Mouse (Mus musculus) limb, embryonic 11.5 days (tissue): ENCODE data around the gene Fam102a. TPM values are rescaled to one million over a fixed set of nuclear protein-coding genes. Genes with fewer than 3 reads are reported as not detected.

Experiments used
- ATAC-seq: fragments of 200-750 bp; cut with Nextera tagmentation; 2 replicates; pipeline ENCODE4 v1.8.0; 2017; ENCODE audit warnings: low read depth; ENCODE audit not compliant: insufficient number of reproducible peaks, low FRiP score, low TSS enrichment
- DNase-seq: peaks from one replicate; pipeline ENCODE4 v3.0.0-alpha.2; 2015; ENCODE audit warnings: low spot score
- H3K27ac ChIP-seq: fragments of 300-500 bp; sonication (generic); replicated peaks from 2 replicates; pipeline ENCODE4 v1.5.1; 2014; ENCODE audit warnings: low read depth, mild to moderate bottlenecking, low read length
- H3K27me3 ChIP-seq: fragments of 300-500 bp; sonication (generic); 2 replicates; pipeline ENCODE4 v1.6.1; 2014; ENCODE audit warnings: mild to moderate bottlenecking, low read length, mixed read lengths; ENCODE audit not compliant: control insufficient read depth, insufficient read depth
- H3K36me3 ChIP-seq: fragments of 300-500 bp; sonication (generic); 2 replicates; pipeline ENCODE4 v1.6.1; 2014; ENCODE audit warnings: mild to moderate bottlenecking, low read length, moderate library complexity, mixed read lengths; ENCODE audit not compliant: control insufficient read depth, insufficient read depth
- H3K4me1 ChIP-seq: fragments of 300-500 bp; sonication (generic); 2 replicates; pipeline ENCODE4 v1.6.1; 2014; ENCODE audit warnings: low read length, mixed read lengths; ENCODE audit not compliant: control insufficient read depth, insufficient read depth
- H3K4me2 ChIP-seq: fragments of 300-500 bp; sonication (generic); 2 replicates; pipeline ENCODE4 v1.6.1; 2014; ENCODE audit warnings: low read depth, mild to moderate bottlenecking, moderate library complexity; ENCODE audit not compliant: severe bottlenecking
- H3K4me3 ChIP-seq: fragments of 300-500 bp; sonication (generic); 2 replicates; pipeline ENCODE4 v1.5.1; 2014; ENCODE audit warnings: low read depth, low read length
- H3K9ac ChIP-seq: fragments of 300-500 bp; sonication (generic); 2 replicates; pipeline ENCODE4 v1.6.1; 2014; ENCODE audit warnings: mild to moderate bottlenecking, low read length
- H3K9me3 ChIP-seq: fragments of 300-500 bp; sonication (generic); 2 replicates; pipeline ENCODE4 v1.6.1; 2016; ENCODE audit warnings: low read length; ENCODE audit not compliant: control insufficient read depth
- WGBS: fragments of 180-500 bp; shearing (Covaris S2); extraction: QIAGEN DNeasy Blood & Tissue Kit; methylation state at CpG from one replicate; pipeline ENCODE4 v1.1.7; 2014; 5-methylcytosine and 5-hydroxymethylcytosine counted together
- polyA plus RNA-seq: library from polyadenylated mRNA; unstranded; fragments of >200 nt; fragmentation: Nextera tagmentation; extraction: Ambion mirVana; gene quantifications from 2 replicates; pipeline ENCODE4 v1.2.1, GENCODE M21; 2014

Fam102a gene
- polyA plus RNA-seq, 1 experiment from 2014 or later, result 9.8 TPM

- H3K4me2 ChIP-seq, result peak overlapping the region; percentile 84
- peak overlapping the region; percentile 72 for H3K4me3 ChIP-seq
- 7% methylated on average over 34 of the region's 34 CpGs for WGBS
- 0 out of 2 replicates have a peak overlapping the region, but pooled peaks have one; percentile 38 for H3K27ac ChIP-seq
- DNase-seq (peak; percentile 74), ATAC-seq (peak; percentile 37)
- peaks cover 27% of the 10 kb centered on the region for H3K4me1 ChIP-seq
- H3K27me3 ChIP-seq, result no peaks in the 10 kb centered on the region
- H3K36me3 ChIP-seq, result peaks cover 3% of the 10 kb centered on the region; the same call in 1 of the 2 replicates
- no peaks in the 10 kb centered on the region for H3K9me3 ChIP-seq
- H3K9ac ChIP-seq, result peak overlapping the region; percentile 79
Observed at GRCm38 (mm10) chr2:32607262-32607947, 72.3 kb downstream of the Fam102a start.

GRCm38 (mm10) chr2:32608141-32608777, 73.1 kb downstream of the Fam102a start:
- peak overlapping the region; percentile 72 for H3K4me3 ChIP-seq
- H3K27ac ChIP-seq, result peak overlapping the region; percentile 39; the same call in 1 of the 2 replicates
- H3K9ac ChIP-seq, result 0 out of 2 replicates have a peak overlapping the region, but pooled peaks have one; percentile 4
- DNase-seq (peak; percentile 73), ATAC-seq (peak; percentile 20; the same call in 1 of the 2 replicates)
- peak overlapping the region; percentile 44 for H3K4me2 ChIP-seq
- no peaks in the 10 kb centered on the region for H3K27me3 ChIP-seq
- 2% methylated on average over 25 of the region's 25 CpGs for WGBS
- H3K9me3 ChIP-seq, result no peaks in the 10 kb centered on the region
- H3K4me1 ChIP-seq, result peaks cover 27% of the 10 kb centered on the region
- H3K36me3 ChIP-seq, result peaks cover 3% of the 10 kb centered on the region; the same call in 1 of the 2 replicates

- no peaks in the 10 kb centered on the region for H3K9me3 ChIP-seq
- WGBS, result 33% methylated on average over 18 of the region's 18 CpGs
- DNase-seq, result peak; percentile 37
- peak overlapping the region; percentile 39 for H3K27ac ChIP-seq
- ATAC-seq, result no peak
- no peak overlapping the region for H3K9ac ChIP-seq
- H3K4me2 ChIP-seq, result peak overlapping the region; percentile 44
- peak overlapping the region; percentile 72 for H3K4me3 ChIP-seq
- peaks cover 27% of the 10 kb centered on the region for H3K4me1 ChIP-seq
- H3K36me3 ChIP-seq, result peaks cover 3% of the 10 kb centered on the region; the same call in 1 of the 2 replicates
- no peaks in the 10 kb centered on the region for H3K27me3 ChIP-seq
Observed at GRCm38 (mm10) chr2:32608778-32609435, 73.8 kb downstream of the Fam102a start.

DNA sequence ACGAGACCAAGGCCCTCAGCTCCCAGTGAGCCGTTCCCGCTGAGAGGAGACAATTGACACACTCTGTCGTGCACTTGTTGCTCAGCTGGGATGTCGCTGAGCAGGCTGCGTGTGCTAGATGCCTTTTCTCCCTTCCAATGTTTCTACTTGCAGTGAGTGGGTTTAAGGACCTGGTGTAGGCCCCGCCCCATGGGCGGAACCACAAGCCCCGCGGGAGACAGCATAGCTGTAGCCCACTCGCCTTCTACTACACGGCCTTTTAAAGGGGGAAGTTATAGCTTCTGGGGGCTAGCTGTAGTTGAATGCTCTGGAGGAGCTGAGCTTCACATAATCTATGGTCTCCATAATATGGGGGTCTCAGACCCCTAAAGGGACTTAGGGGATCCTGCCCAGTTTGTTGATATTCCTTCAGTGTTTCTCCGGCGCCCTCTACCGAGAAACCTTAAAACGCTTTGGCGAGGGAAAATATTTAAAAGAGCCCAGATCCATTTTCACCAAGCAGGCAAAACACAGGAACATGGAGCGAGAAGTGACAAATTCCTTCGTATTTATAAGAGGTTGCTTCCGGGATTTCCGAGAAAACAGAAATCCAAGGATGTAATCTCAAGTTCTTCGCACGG, 75.6 kb downstream of the Fam102a start:
- no peak overlapping the region for H3K9ac ChIP-seq
- peak overlapping the region; percentile 48 for H3K4me2 ChIP-seq
- ATAC-seq (no peak), DNase-seq (peak; percentile 67)
- peaks cover 27% of the 10 kb centered on the region for H3K4me1 ChIP-seq
- H3K4me3 ChIP-seq, result peak overlapping the region; percentile 25
- H3K9me3 ChIP-seq, result no peaks in the 10 kb centered on the region
- WGBS, result 21% methylated on average over 23 of the region's 23 CpGs
- H3K27me3 ChIP-seq, result no peaks in the 10 kb centered on the region
- peaks cover 9% of the 10 kb centered on the region; the same call in 1 of the 2 replicates for H3K36me3 ChIP-seq
- no peak overlapping the region for H3K27ac ChIP-seq

DNA sequence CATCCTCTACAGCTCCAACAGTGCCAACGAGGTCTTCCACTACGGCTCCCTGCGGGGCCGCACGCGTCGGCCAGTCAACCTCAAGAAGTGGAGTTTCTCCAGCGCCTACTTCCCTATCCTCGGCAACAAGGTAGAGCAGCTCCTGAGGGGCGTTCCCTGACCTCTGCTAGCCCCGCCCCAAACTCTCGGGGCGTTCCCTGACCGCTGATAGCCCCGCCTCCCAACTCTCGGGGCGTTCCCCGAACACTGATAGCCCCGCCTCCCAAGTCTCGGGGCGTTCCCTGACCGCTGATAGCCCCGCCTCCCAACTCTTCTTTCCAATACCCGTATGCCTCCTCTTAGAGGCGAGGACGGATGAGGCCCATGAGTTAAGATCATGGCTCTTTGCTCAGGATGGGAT, 77.1 kb downstream of the Fam102a start:
- WGBS, result 64% methylated on average over 26 of the region's 26 CpGs
- DNase-seq, result no peak

GRCm38 (mm10) chr2:32617109-32617508, 82.0 kb downstream of the Fam102a start:
- WGBS, result 93% methylated on average over 1 of the region's 1 CpGs
- Histone ChIP-seq H3K27me3 (no peaks in the 10 kb centered on the region), H3K4me3 (no peak overlapping the region), H3K4me2 (no peak overlapping the region), H3K36me3 (peaks cover 12% of the 10 kb centered on the region; the same call in 1 of the 2 replicates), H3K9me3 (no peaks in the 10 kb centered on the region), H3K4me1 (peaks cover 30% of the 10 kb centered on the region), H3K27ac (no peak overlapping the region), H3K9ac (no peak overlapping the region)
- DNase-seq (no peak), ATAC-seq (no peak)

More for the DNA sequence above, 77.1 kb downstream of the Fam102a start:
- H3K4me1 ChIP-seq, result peaks cover 26% of the 10 kb centered on the region
- no peak for ATAC-seq
- H3K27ac ChIP-seq, result no peak overlapping the region
- H3K9me3 ChIP-seq, result no peaks in the 10 kb centered on the region
- no peak overlapping the region for H3K4me2 ChIP-seq
- no peaks in the 10 kb centered on the region for H3K27me3 ChIP-seq
- no peak overlapping the region for H3K9ac ChIP-seq
- peaks cover 12% of the 10 kb centered on the region; the same call in 1 of the 2 replicates for H3K36me3 ChIP-seq
- no peak overlapping the region for H3K4me3 ChIP-seq

DNA sequence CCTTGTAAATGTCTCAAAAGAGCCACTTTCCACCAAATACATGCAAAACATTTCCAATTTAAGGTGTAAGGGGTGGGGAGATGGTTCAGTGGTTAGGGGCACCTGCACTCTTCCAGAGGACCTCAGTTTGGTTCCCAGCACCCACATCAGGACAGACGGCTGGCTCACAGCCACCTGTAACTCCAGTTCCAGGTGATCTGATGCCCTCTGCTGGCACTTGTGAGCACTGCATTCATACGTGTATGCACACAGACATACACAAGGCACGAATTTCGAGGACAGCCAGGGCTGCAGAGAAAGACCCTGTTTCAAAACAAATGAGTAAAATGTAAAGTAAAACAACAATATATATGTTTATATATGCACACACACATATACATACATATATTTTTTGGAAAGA, 82.5 kb downstream of the Fam102a start:
- Histone ChIP-seq H3K4me3 (no peak overlapping the region), H3K4me2 (no peak overlapping the region), H3K36me3 (peaks cover 10% of the 10 kb centered on the region; the same call in 1 of the 2 replicates), H3K27ac (no peak overlapping the region), H3K4me1 (peaks cover 30% of the 10 kb centered on the region), H3K9ac (no peak overlapping the region), H3K27me3 (no peaks in the 10 kb centered on the region), H3K9me3 (no peaks in the 10 kb centered on the region)
- ATAC-seq (no peak), DNase-seq (no peak)
- WGBS, result 97% methylated on average over 4 of the region's 4 CpGs

- Histone ChIP-seq H3K4me1 (peaks cover 30% of the 10 kb centered on the region), H3K9me3 (no peaks in the 10 kb centered on the region), H3K4me3 (no peak overlapping the region), H3K27ac (no peak overlapping the region), H3K9ac (no peak overlapping the region), H3K36me3 (peaks cover 10% of the 10 kb centered on the region; the same call in 1 of the 2 replicates), H3K4me2 (no peak overlapping the region), H3K27me3 (no peaks in the 10 kb centered on the region)
- WGBS, result 86% methylated on average over 9 of the region's 9 CpGs
- ATAC-seq, result no peak
- DNase-seq, result no peak
Observed at GRCm38 (mm10) chr2:32618051-32618450, 82.9 kb downstream of the Fam102a start.
